Mouse (Mus musculus) heart, postnatal 0 days (tissue): ENCODE data around the gene Slc35f6. TPM values are rescaled to one million over a fixed set of nuclear protein-coding genes. Genes with fewer than 3 reads are reported as not detected.
A peak's percentile ranks its signal among the peaks of the same experiment; 100 is the strongest.

Experiments used
- ATAC-seq: fragments of 200-750 bp; cut with Nextera tagmentation; 2 replicates; pipeline ENCODE4 v1.8.0; 2017; ENCODE audit warnings: low read depth, moderate number of reproducible peaks, moderate library complexity; ENCODE audit not compliant: insufficient read depth
- DNase-seq: peaks from one replicate; pipeline ENCODE4 v3.0.0-alpha.2; 2016; ENCODE audit warnings: low spot score
- H3K27ac ChIP-seq: fragments of 300-500 bp; sonication (generic); 2 replicates; pipeline ENCODE4 v1.5.1; 2014; ENCODE audit warnings: low read depth, mild to moderate bottlenecking
- H3K27me3 ChIP-seq: fragments of 300-500 bp; sonication (generic); 2 replicates; pipeline ENCODE4 v1.6.1; 2014; ENCODE audit warnings: low read length, mixed read lengths; ENCODE audit not compliant: control insufficient read depth, insufficient read depth
- H3K36me3 ChIP-seq: fragments of 300-500 bp; sonication (generic); replicated peaks from 2 replicates; pipeline ENCODE4 v1.6.1; 2014; ENCODE audit warnings: low read length, mixed read lengths; ENCODE audit not compliant: control insufficient read depth, insufficient read depth
- H3K4me1 ChIP-seq: fragments of 300-500 bp; sonication (generic); 2 replicates; pipeline ENCODE4 v1.6.1; 2014; ENCODE audit warnings: antibody characterized with exemption; ENCODE audit not compliant: control insufficient read depth, insufficient read depth
- H3K4me2 ChIP-seq: fragments of 300-500 bp; sonication (generic); 2 replicates; pipeline ENCODE4 v1.6.1; 2014; ENCODE audit warnings: low read depth, mild to moderate bottlenecking, low read length, moderate library complexity
- H3K4me3 ChIP-seq: fragments of 300-500 bp; sonication (generic); 2 replicates; pipeline ENCODE4 v1.5.1; 2014; ENCODE audit warnings: low read depth, low read length
- H3K9ac ChIP-seq: fragments of 300-500 bp; sonication (generic); replicated peaks from 2 replicates; pipeline ENCODE4 v1.6.1; 2014; ENCODE audit warnings: low read depth, low read length, mixed read lengths
- H3K9me3 ChIP-seq: fragments of 300-500 bp; sonication (generic); replicated peaks from 2 replicates; pipeline ENCODE4 v1.6.1; 2016; ENCODE audit warnings: low read length; ENCODE audit not compliant: control insufficient read depth
- CTCF ChIP-seq: IDR thresholded peaks from 2 replicates; pipeline ENCODE4 v1.5.1; 2016; ENCODE audit warnings: antibody characterized with exemption, control low read depth, low read depth
- EP300 ChIP-seq: IDR thresholded peaks from 2 replicates; pipeline ENCODE4 v1.6.1; 2016; ENCODE audit warnings: antibody characterized with exemption, low read depth
- WGBS: fragments of 180-500 bp; shearing (Covaris S2); extraction: QIAGEN DNeasy Blood & Tissue Kit; methylation state at CpG from one replicate; pipeline ENCODE4 v1.1.7; 2014; 5-methylcytosine and 5-hydroxymethylcytosine counted together
- polyA plus RNA-seq: library from polyadenylated mRNA; unstranded; fragments of >200 nt; fragmentation: Nextera tagmentation; extraction: Ambion mirVana; gene quantifications from 2 replicates; pipeline ENCODE4 v1.2.1, GENCODE M21; 2015
- total RNA-seq: library from RNA; depleted of rRNA; stranded (reverse); fragments of >200 nt; gene quantifications from 2 replicates; pipeline ENCODE4 v1.2.3, GENCODE M21; 2014; ENCODE audit warnings: low replicate concordance

Gene Slc35f6
- total and polyA plus RNA-seq, 2 experiments from 2014 or later, result 30.5 to 86.8 TPM

- WGBS, result 30% methylated on average over 3 of the region's 3 CpGs
- no peaks in the 10 kb centered on the region for H3K36me3 ChIP-seq
- H3K27me3 ChIP-seq, result peaks cover 7% of the 10 kb centered on the region
- peak overlapping the region; percentile 92 for H3K27ac ChIP-seq
- TF ChIP-seq CTCF (no peak), EP300 (no peak)
- peaks cover 44% of the 10 kb centered on the region for H3K4me1 ChIP-seq
- no peak for ATAC-seq
- H3K4me2 ChIP-seq, result no peak overlapping the region
- no peaks in the 10 kb centered on the region for H3K9me3 ChIP-seq
- DNase-seq, result no peak
- no peak overlapping the region for H3K9ac ChIP-seq
- no peak overlapping the region for H3K4me3 ChIP-seq
These were observed 31.1 kb upstream of the Slc35f6 start for GRCm38 (mm10) chr5:30616644-30617043.

DNA sequence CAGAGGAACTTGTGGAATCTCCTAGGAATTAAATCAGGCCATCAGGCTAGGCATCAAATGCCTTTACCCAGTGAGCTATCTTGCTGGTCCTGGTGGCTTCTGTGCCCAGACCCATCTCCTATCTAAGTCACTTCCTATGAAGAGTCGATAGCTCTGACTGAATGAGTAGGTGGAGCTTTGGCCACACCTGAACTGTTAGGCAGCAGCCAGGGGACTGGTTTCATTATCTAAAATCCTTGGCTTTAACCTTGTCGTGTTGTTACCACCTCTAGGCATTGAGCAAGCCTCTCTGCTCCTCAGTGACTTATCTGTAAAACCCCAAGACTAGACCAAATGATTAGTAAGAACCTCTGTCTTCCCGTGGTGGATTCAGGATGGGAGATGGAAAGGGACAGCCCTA lies 30.4 kb upstream of the Slc35f6 start:
- DNase-seq, result no peak
- Histone ChIP-seq H3K27ac (peak overlapping the region; percentile 92), H3K9me3 (no peaks in the 10 kb centered on the region), H3K36me3 (no peaks in the 10 kb centered on the region), H3K4me1 (peaks cover 47% of the 10 kb centered on the region), H3K27me3 (peaks cover 14% of the 10 kb centered on the region), H3K4me3 (no peak overlapping the region), H3K9ac (no peak overlapping the region), H3K4me2 (peak overlapping the region; percentile 38)
- ATAC-seq, result no peak
- 13% methylated on average over 3 of the region's 3 CpGs for WGBS
- TF ChIP-seq EP300 (no peak), CTCF (no peak)

DNA sequence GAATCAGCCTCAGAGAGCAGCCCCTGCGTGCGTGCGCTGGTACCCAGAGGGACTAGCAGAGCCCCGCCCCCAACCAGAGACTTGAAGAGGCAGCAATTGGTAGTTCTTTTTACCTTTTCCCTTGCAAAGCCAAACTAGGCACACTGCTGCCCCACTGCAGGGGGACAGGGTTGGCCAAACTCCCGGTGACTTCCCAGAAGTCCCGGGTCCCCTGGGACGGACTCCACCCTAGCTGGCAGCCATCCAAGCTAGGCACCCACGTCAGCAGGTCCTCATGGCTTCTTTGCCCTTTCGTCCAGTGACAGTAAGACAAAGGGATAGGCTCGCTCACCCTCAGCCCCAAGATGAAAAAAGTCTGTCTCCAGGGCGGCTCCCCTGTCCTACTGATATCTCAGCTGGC lies 29.9 kb upstream of the Slc35f6 start:
- ATAC-seq (peak; percentile 66), DNase-seq (peak; percentile 82)
- no peak overlapping the region for H3K4me3 ChIP-seq
- peak overlapping the region; percentile 38 for H3K4me2 ChIP-seq
- TF ChIP-seq EP300, result no peak
- no peak for TF ChIP-seq CTCF
- H3K36me3 ChIP-seq, result no peaks in the 10 kb centered on the region
- H3K9ac ChIP-seq, result no peak overlapping the region
- H3K27me3 ChIP-seq, result peaks cover 14% of the 10 kb centered on the region
- H3K27ac ChIP-seq, result peak overlapping the region; percentile 92
- no peaks in the 10 kb centered on the region for H3K9me3 ChIP-seq
- 11% methylated on average over 11 of the region's 11 CpGs for WGBS
- H3K4me1 ChIP-seq, result peaks cover 52% of the 10 kb centered on the region

DNA sequence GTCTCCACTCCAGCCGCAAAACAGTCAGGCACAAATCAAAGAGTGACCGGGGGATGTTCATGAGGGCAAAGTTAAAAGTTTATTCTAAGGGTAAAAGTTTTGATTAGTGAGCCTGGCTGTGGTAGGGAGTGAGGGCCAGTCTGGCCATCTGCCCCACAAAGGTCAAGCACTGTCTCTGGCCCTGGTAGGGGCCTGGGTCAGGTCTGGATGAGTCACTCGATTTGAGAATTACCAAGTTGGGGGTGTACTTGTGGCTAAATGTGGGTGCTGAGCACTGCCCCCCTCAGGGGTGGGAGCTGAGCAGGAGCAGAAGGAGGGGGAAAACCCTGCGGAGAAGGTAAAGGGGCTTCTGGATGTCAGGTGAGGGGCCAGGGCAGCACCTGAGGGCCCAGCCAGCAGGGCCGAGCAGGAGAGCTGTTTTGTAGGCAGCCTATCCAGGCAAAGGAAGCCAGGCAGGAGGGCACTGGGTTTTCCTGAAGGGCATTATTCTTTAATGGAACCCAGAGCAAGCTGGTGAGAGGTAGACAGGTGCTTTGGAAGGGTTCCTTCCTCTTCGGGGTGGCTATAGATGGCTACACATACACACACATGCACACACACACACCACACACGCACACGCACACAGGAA lies 29.2 kb upstream of the Slc35f6 start:
- no peak overlapping the region for H3K4me2 ChIP-seq

DNA sequence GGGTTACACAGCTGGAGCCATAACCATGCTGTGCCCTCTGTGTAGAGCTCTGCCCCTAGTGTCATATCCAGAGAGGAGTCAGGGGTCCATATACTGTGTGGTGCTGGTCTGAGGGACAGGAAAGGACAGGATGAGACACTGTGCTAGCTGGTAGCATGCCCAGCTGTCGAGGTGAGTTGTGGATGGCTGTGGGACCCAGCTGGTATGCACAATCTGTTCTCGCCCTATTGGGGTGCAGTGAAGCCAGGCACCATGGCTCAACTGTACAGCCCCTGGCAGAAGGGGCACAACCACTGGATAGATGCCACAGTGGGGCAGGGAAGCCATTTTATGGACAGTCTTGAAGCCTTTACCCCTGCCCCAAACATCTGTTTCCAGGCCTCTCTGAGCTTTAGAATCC lies 28.5 kb upstream of the Slc35f6 start:
- Histone ChIP-seq H3K4me3 (no peak overlapping the region), H3K9me3 (no peaks in the 10 kb centered on the region), H3K36me3 (no peaks in the 10 kb centered on the region), H3K4me1 (peaks cover 43% of the 10 kb centered on the region), H3K4me2 (no peak overlapping the region), H3K27me3 (peaks cover 14% of the 10 kb centered on the region), H3K27ac (peak overlapping the region; percentile 92), H3K9ac (no peak overlapping the region)
- ATAC-seq (no peak), DNase-seq (no peak)
- no peak for TF ChIP-seq CTCF
- TF ChIP-seq EP300, result no peak
- WGBS, result 64% methylated on average over 2 of the region's 2 CpGs

More for the DNA sequence above, 29.2 kb upstream of the Slc35f6 start:
- DNase-seq, result no peak
- peaks cover 14% of the 10 kb centered on the region for H3K27me3 ChIP-seq
- 78% methylated on average over 8 of the region's 8 CpGs for WGBS
- no peaks in the 10 kb centered on the region for H3K9me3 ChIP-seq
- H3K4me3 ChIP-seq, result no peak overlapping the region
- no peak overlapping the region; the same call in 1 of the 2 replicates for H3K9ac ChIP-seq
- H3K4me1 ChIP-seq, result peaks cover 50% of the 10 kb centered on the region
- TF ChIP-seq EP300 (no peak), CTCF (no peak)
- no peak for ATAC-seq
- no peaks in the 10 kb centered on the region for H3K36me3 ChIP-seq
- peak overlapping the region; percentile 92 for H3K27ac ChIP-seq

DNA sequence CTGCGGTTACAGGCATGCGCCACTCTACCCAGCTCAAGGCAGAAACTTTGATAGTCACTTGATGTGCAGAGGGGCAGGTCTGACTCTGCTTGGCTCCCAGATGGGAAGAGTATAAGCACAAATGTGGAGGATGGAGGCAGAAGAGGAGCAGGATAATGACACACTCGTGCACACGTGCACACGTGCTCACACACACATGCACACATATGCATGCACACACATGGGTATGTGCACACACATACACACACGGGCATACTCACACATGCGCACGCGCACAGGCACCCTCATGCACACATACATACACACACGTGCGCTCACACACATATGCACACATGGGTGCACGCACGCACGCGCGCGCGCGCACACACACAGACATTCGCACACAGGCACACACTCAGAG lies 27.2 kb upstream of the Slc35f6 start:
- Histone ChIP-seq H3K4me3 (no peak overlapping the region), H3K27ac (no peak overlapping the region), H3K9me3 (no peaks in the 10 kb centered on the region), H3K4me1 (peaks cover 30% of the 10 kb centered on the region), H3K36me3 (no peaks in the 10 kb centered on the region), H3K9ac (no peak overlapping the region), H3K4me2 (no peak overlapping the region), H3K27me3 (peaks cover 14% of the 10 kb centered on the region)
- TF ChIP-seq CTCF (no peak), EP300 (no peak)
- ATAC-seq (no peak), DNase-seq (no peak)
- WGBS, result 97% methylated on average over 20 of the region's 20 CpGs
